Mouse (Mus musculus) kidney, postnatal 36 days (tissue): Measurements from ENCODE around the gene Chmp5.

Experiments
- DNase-seq, 2 experiments: peaks; one replicate each; pipeline ENCODE4 v3.0.0; 2021 to 2022; ENCODE audit warnings: mixed read lengths in 2 of 2

The Chmp5 gene

GRCm38 (mm10) chr4:40947565-40948159 lies 545 bp upstream of the Chmp5 start:
- DNase-seq = no peak

- DNase-seq = peak; percentile 59 to 77
Measured at GRCm38 (mm10) chr4:40953521-40953920, 5.3 kb downstream of the Chmp5 start.

GRCm38 (mm10) chr4:40955942-40956341 lies 7.7 kb downstream of the Chmp5 start:
- DNase-seq = no peak

- DNase-seq = no peak
Measured at GRCm38 (mm10) chr4:40963536-40963935, 15.3 kb downstream of the Chmp5 start.

GRCm38 (mm10) chr4:40969161-40969560 lies 21.0 kb downstream of the Chmp5 start:
- DNase-seq = peak; percentile 10 to 33

GRCm38 (mm10) chr4:40969781-40970591 lies 21.8 kb downstream of the Chmp5 start:
- peak; percentile 17 to 34 for DNase-seq

- DNase-seq = no peak
Measured at GRCm38 (mm10) chr4:40970592-40970841, 22.3 kb downstream of the Chmp5 start.

GRCm38 (mm10) chr4:40970842-40971701 lies 22.9 kb downstream of the Chmp5 start, which contains the start of gene Nfx1:
TSS of gene Nfx1 (plus strand) at chr4:40970906.
- DNase-seq = peak; percentile 98 to 99

GRCm38 (mm10) chr4:40971744-40972143 lies 23.5 kb downstream of the Chmp5 start:
- DNase-seq = peak; percentile 30 to 64

GRCm38 (mm10) chr4:40974011-40974410 lies 25.8 kb downstream of the Chmp5 start:
- no peak for DNase-seq

GRCm38 (mm10) chr4:40975678-40976077 lies 27.5 kb downstream of the Chmp5 start:
- DNase-seq = peak in 1 of 2 experiments; percentile 49

- no peak for DNase-seq
Measured at GRCm38 (mm10) chr4:40976651-40977050, 28.4 kb downstream of the Chmp5 start.

GRCm38 (mm10) chr4:40979430-40979829 lies 31.2 kb downstream of the Chmp5 start:
- no peak for DNase-seq

- DNase-seq = no peak
Measured at GRCm38 (mm10) chr4:40982486-40982885, 34.3 kb downstream of the Chmp5 start.

- peak; percentile 16 to 30 for DNase-seq
Measured at GRCm38 (mm10) chr4:40983686-40984085, 35.5 kb downstream of the Chmp5 start.

- DNase-seq = no peak
Measured at GRCm38 (mm10) chr4:40989633-40990032, 41.4 kb downstream of the Chmp5 start.

- DNase-seq = no peak
Measured at GRCm38 (mm10) chr4:40996302-40996701, 48.1 kb downstream of the Chmp5 start.

GRCm38 (mm10) chr4:40997916-40998315 lies 49.7 kb downstream of the Chmp5 start:
- DNase-seq = no peak

- no peak for DNase-seq
Measured at GRCm38 (mm10) chr4:41000271-41000670, 52.1 kb downstream of the Chmp5 start.

GRCm38 (mm10) chr4:41000842-41001639 lies 52.8 kb downstream of the Chmp5 start:
- DNase-seq = peak in 1 of 2 experiments; percentile 38

GRCm38 (mm10) chr4:41013351-41013750 lies 65.1 kb downstream of the Chmp5 start:
- DNase-seq = no peak
